Mouse (Mus musculus): ENCODE measurements at regions not wholly inside any gene's neighbourhood (a gene's known extent, or its start where the extent isn't known, plus 50 kb on each side); places are given as distances from the start of the nearest gene placed in this dataset.

DNA sequence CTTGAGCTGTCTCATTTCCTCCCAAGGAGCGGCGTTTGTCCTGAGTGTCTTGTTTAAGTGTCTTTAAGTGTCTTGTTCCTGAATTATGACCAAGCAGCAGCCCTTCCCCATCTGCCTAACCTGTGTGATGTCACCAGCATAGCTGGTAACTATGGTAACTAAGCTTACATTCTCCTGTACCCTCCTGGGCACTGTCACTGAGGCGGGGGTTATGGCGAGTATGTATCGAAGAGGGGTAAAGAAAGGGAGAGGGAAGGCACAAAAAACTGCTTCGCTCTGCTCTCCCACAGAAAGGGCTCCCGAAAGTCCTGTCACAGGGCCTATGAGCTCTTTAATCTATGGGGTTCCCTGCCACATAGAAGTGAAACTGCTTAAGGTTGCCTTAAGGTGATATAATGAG is 89.6 kb downstream of the Ppp4r2 start:
- no peak overlapping the region for H3K4me2 ChIP-seq (replicated peaks)
- 63% methylated on average over 7 of the region's 7 CpGs for WGBS

DNA sequence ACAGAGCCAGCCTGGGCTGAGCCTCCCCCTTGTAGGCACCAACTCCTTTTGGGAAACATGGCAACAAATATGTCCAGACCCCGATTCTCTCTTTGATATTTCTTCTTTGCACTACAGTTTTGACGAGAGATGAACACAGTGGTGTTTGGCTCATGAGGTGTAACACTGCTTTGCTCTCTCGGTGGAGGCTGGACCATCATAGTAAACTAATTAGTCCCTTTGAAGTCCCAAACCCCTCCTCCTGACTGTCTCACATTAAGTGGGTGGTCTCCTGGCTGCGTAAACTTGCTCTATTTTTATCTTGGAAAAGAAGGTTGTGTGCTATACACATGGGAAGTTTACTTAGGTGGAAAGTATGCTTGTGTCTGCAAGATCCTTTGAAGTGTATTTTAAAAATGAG is 90.3 kb downstream of the Ppp4r2 start:
- Histone ChIP-seq H3K27me3 (no peaks in the 10 kb centered on the region), H3K4me3 (replicated peaks) (no peak overlapping the region), H3K4me1 (no peaks in the 10 kb centered on the region), H3K27ac (replicated peaks) (no peak overlapping the region), H3K36me3 (no peaks in the 10 kb centered on the region), H3K4me2 (replicated peaks) (no peak overlapping the region), H3K9me3 (replicated peaks) (no peaks in the 10 kb centered on the region), H3K9ac (no peak overlapping the region)
- 41% methylated on average over 4 of the region's 4 CpGs for WGBS
- ATAC-seq (ENCODE audit: insufficient number of reproducible peaks, low FRiP score, low TSS enrichment, low read depth): no peak

More for the DNA sequence above, 89.6 kb downstream of the Ppp4r2 start:
- no peak for ATAC-seq (ENCODE audit: insufficient number of reproducible peaks, low FRiP score, low TSS enrichment, low read depth)
- Histone ChIP-seq H3K9ac (no peak overlapping the region), H3K4me1 (no peaks in the 10 kb centered on the region), H3K36me3 (no peaks in the 10 kb centered on the region), H3K9me3 (replicated peaks) (no peaks in the 10 kb centered on the region), H3K27me3 (no peaks in the 10 kb centered on the region), H3K4me3 (replicated peaks) (no peak overlapping the region), H3K27ac (replicated peaks) (no peak overlapping the region)

DNA sequence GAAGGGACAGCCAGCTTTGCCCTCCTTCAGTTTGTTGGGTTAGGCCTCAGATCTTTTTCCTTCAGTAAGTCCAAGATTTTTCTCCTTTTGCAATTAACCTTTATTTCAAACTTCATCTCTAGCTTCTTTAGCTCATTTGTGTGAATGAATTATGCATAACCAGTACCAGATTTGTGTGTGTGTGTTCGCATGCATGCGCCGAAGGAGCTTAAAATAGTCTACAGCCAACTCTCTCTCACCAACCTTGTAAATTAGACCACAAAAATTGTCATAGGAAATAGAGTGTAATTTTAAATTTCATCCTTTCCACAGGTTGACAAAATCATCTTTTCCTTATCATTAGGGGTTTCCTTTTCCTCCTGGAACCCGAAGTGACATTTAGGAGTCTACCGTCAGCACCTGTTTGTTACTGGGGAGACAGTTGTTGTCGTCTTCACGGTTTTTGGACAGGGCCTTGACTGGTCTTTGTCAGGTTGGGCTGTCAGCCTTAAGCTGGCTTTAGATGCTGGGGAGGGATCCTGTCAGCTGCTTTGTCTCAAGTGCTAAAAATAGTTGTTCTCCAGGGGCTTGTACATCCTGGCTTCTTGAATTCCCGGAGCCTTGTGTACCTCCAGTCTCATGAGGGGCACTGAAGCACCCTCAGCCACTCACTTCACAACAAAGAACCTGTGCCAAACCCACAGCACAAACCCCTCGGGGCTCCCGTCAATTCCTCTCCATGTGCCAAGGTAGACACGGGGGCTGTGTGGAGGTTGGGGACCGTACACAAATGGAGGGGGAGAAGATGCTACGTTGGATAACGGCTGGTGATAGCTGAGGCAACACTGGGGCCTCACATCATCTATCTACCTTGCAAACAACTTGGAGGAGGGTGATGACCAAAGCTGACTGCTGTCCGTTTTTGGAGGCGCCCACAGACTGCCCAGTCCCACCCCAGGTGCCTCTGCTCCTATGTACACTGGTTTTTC is 95.7 kb downstream of the Ppp4r2 start:
- Histone ChIP-seq H3K36me3 (no peaks in the 10 kb centered on the region), H3K27me3 (no peaks in the 10 kb centered on the region), H3K9ac (no peak overlapping the region), H3K9me3 (replicated peaks) (no peaks in the 10 kb centered on the region), H3K4me3 (replicated peaks) (no peak overlapping the region), H3K4me1 (peaks cover 23% of the 10 kb centered on the region), H3K4me2 (replicated peaks) (no peak overlapping the region), H3K27ac (replicated peaks) (peak overlapping the region; percentile 65)
- no peak for ATAC-seq (ENCODE audit: insufficient number of reproducible peaks, low FRiP score, low TSS enrichment, low read depth)
- WGBS: 49% methylated on average over 16 of the region's 16 CpGs

DNA sequence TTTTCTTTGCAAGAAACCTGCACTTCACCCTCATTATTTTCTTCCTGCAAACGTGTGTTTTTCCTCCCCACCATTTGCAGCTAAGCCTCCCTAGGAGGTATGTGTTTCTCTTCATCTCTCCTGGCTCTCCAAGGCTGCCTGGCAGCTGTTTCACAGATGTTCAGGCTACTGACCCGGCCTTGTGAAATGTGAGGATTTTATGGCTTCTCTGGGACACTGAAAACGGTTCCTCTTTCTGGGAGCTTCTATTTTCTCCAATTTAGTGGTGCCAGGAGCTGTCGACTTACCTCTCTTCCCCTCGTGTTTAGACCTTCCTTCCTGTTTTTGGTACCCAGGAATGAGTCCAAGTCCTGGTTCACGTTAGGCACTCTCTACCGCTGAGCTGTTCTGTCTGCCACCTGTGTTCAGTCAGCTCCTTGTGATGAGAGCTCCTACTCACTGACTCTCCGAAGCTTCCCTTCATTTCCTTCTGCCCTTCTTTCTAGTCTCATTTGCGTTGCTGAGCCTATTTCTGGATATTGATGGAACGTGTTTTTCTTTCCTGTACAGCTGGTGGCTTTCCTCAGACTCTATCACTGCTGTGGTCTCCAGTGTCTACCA is 96.4 kb downstream of the Ppp4r2 start:
- Histone ChIP-seq H3K27ac (replicated peaks) (peak overlapping the region; percentile 65), H3K9me3 (replicated peaks) (no peaks in the 10 kb centered on the region), H3K4me2 (replicated peaks) (no peak overlapping the region), H3K4me1 (peaks cover 23% of the 10 kb centered on the region), H3K27me3 (no peaks in the 10 kb centered on the region), H3K36me3 (no peaks in the 10 kb centered on the region), H3K4me3 (replicated peaks) (no peak overlapping the region), H3K9ac (no peak overlapping the region)
- WGBS: 16% methylated on average over 10 of the region's 10 CpGs
- peak; percentile 64 for ATAC-seq (ENCODE audit: insufficient number of reproducible peaks, low FRiP score, low TSS enrichment, low read depth)

DNA sequence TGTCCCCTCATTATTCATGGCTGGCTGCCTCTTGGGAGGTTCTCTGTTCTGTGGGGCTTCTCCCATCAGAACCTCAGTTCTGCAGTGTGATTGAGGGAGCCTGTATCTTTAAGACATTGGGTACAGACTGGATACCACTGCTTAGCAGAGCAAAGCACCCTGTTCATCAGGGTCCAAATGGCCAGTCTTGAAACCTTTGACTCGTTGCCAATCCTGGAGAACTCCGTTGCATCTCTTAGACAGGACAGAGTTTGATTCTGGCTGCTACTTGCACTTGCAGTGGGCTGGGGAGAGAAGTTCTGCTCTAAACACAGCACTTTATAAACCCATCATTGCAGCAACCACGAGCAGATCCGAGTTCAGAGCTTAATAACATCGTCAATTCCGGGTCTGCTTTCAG is 97.3 kb downstream of the Ppp4r2 start:
- Histone ChIP-seq H3K9me3 (replicated peaks) (no peaks in the 10 kb centered on the region), H3K9ac (no peak overlapping the region), H3K4me2 (replicated peaks) (no peak overlapping the region), H3K36me3 (no peaks in the 10 kb centered on the region), H3K27me3 (no peaks in the 10 kb centered on the region), H3K4me3 (replicated peaks) (no peak overlapping the region), H3K4me1 (peaks cover 23% of the 10 kb centered on the region), H3K27ac (replicated peaks) (no peak overlapping the region)
- no peak for ATAC-seq (ENCODE audit: insufficient number of reproducible peaks, low FRiP score, low TSS enrichment, low read depth)
- 83% methylated on average over 6 of the region's 6 CpGs for WGBS

DNA sequence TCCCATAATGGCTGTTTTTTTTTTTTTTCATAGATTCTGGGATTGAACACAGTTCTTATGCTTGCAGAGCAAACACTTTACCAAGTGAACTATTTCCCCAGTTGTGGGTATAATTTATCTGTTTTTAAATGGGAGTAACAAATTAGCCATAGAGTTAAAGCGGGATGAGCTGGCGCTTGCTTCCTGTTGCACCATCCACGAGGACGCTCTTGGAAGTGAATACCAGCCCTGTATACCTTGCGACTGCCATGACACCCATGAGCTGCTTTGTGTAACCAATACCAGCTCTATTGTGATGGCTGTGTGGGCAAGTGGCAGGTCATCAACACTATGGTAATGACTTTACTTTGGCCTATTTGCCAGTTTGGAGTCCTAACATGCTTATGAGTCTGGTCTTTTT is 101.0 kb downstream of the Ppp4r2 start:
- Histone ChIP-seq H3K27ac (replicated peaks) (no peak overlapping the region), H3K4me3 (replicated peaks) (no peak overlapping the region), H3K9me3 (replicated peaks) (no peaks in the 10 kb centered on the region), H3K27me3 (no peaks in the 10 kb centered on the region), H3K4me2 (replicated peaks) (no peak overlapping the region), H3K36me3 (no peaks in the 10 kb centered on the region), H3K9ac (no peak overlapping the region), H3K4me1 (peaks cover 21% of the 10 kb centered on the region)
- ATAC-seq (ENCODE audit: insufficient number of reproducible peaks, low FRiP score, low TSS enrichment, low read depth): no peak
- WGBS: 86% methylated on average over 5 of the region's 5 CpGs

DNA sequence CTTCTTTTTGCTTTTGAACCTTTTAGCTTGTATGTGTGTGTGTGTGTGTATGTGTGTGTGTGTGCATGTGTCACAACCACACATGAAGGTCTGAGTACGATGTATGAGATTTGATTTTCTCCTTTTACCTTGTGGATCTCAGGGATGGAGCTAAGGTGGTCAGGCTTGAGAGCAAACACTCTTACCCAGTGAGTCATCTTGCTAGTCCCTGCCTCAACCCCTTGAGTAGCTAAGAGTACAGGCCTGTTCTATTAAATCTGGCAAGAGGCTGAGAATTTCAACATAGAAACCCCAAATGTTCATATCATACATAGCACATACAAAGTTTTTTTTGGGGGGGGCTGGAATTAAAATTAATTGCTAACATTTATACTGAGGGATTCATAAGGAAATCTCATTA is 104.4 kb downstream of the Ppp4r2 start:
- no peak for ATAC-seq (ENCODE audit: insufficient number of reproducible peaks, low FRiP score, low TSS enrichment, low read depth)
- no peaks in the 10 kb centered on the region for H3K36me3 ChIP-seq
- no peaks in the 10 kb centered on the region for H3K9me3 ChIP-seq (replicated peaks)
- no peak overlapping the region for H3K9ac ChIP-seq
- H3K27ac ChIP-seq (replicated peaks): no peak overlapping the region
- H3K4me1 ChIP-seq: peaks cover 4% of the 10 kb centered on the region; the same call in 1 of the 2 replicates
- H3K27me3 ChIP-seq: no peaks in the 10 kb centered on the region
- no peak overlapping the region for H3K4me3 ChIP-seq (replicated peaks)
- H3K4me2 ChIP-seq (replicated peaks): no peak overlapping the region
- WGBS: 93% methylated on average over 1 of the region's 1 CpGs

DNA sequence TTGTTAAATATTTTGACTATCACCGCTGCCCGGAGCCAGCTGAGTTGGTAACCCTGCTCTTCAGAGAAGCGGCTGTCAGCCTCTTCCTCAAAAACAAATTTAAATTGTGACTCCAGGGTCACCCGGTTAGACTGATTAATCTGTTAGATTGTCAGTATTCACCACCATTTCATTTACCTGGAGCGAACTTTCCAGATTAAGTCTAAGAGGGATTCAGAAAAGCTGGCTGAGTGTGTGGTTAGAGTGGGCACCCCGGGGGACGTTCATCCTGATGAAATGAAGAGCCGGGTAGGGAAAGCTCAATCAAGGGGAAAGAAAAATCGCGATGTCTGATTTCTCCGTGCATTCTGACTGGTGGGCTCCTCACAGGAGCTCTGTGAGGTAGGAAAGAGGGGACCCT is 105.0 kb downstream of the Ppp4r2 start:
- Histone ChIP-seq H3K36me3 (no peaks in the 10 kb centered on the region), H3K27me3 (no peaks in the 10 kb centered on the region), H3K4me2 (replicated peaks) (no peak overlapping the region), H3K4me1 (peaks cover 4% of the 10 kb centered on the region; the same call in 1 of the 2 replicates), H3K27ac (replicated peaks) (no peak overlapping the region), H3K4me3 (replicated peaks) (no peak overlapping the region), H3K9me3 (replicated peaks) (no peaks in the 10 kb centered on the region), H3K9ac (no peak overlapping the region)
- no peak for ATAC-seq (ENCODE audit: insufficient number of reproducible peaks, low FRiP score, low TSS enrichment, low read depth)
- 63% methylated on average over 11 of the region's 11 CpGs for WGBS

DNA sequence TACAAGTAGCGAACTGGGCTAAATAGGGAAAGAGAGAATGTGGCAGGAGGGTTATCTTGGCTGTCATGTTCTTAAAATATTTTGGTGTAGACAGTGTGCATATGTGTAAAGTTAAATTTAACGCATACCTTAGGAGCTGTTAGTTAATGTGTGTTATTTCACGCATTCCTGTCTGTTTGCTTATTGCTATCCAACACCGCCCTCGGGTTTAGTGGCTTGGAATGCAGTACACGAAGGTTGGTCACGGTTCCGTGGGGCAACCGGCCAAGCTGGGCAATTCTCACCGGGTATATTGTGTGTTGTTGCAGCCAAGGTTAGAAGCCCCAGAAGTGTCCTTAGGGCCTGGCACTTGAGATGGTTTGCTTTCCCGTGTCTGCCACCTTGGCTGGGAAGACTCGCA is 105.6 kb downstream of the Ppp4r2 start:
- Histone ChIP-seq H3K9me3 (replicated peaks) (no peaks in the 10 kb centered on the region), H3K4me3 (replicated peaks) (no peak overlapping the region), H3K9ac (no peak overlapping the region), H3K27ac (replicated peaks) (no peak overlapping the region), H3K4me2 (replicated peaks) (no peak overlapping the region; the same call in 1 of the 2 replicates), H3K4me1 (peaks cover 4% of the 10 kb centered on the region; the same call in 1 of the 2 replicates), H3K36me3 (no peaks in the 10 kb centered on the region), H3K27me3 (no peaks in the 10 kb centered on the region)
- ATAC-seq (ENCODE audit: insufficient number of reproducible peaks, low FRiP score, low TSS enrichment, low read depth): peak; percentile 80
- WGBS: 41% methylated on average over 12 of the region's 12 CpGs

DNA sequence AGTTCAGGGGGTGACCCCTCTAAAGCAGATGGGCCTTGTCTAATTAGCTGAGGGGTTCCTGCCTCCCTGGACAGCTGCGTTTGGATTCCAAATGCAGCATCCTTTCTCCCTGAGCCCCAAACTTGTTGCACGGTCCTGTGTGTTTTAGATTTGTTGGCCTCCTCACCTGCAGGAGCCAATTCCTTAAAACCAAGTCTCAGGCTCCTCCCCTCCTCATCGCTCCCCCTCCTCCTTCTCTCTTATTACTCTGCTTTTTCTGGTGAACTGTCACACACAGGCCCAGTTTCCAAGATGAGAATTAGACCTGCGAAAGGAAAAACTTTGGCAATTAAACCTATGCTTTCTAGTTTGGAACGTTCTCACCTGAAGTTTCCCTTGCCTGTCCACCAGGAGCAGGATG is 106.3 kb downstream of the Ppp4r2 start:
- no peaks in the 10 kb centered on the region for H3K9me3 ChIP-seq (replicated peaks)
- no peak overlapping the region for H3K9ac ChIP-seq
- peaks cover 4% of the 10 kb centered on the region; the same call in 1 of the 2 replicates for H3K4me1 ChIP-seq
- no peak overlapping the region for H3K4me2 ChIP-seq (replicated peaks)
- ATAC-seq (ENCODE audit: insufficient number of reproducible peaks, low FRiP score, low TSS enrichment, low read depth): no peak
- no peak overlapping the region for H3K4me3 ChIP-seq (replicated peaks)
- no peaks in the 10 kb centered on the region for H3K27me3 ChIP-seq
- H3K27ac ChIP-seq (replicated peaks): no peak overlapping the region
- 78% methylated on average over 5 of the region's 5 CpGs for WGBS
- H3K36me3 ChIP-seq: no peaks in the 10 kb centered on the region

DNA sequence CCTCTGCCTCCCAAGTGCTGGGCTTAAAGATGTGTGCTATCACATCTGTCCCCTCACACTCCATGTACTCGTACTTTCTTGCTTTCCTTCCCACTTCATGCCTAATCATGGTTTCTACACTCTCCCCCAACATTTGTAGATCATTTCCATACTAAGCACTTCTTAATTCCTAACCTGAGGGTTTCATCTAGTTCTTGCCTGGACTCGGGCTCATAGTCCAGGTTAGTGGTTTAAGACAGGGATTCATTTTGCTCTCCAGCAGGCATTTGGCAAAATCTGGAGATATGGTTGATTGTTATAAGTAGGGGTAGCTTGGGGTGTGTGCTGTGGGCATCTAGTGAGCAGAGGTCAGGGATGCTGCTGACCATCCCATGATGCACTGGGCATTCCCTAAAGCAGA is 108.3 kb downstream of the Ppp4r2 start:
- Histone ChIP-seq H3K4me3 (replicated peaks) (no peak overlapping the region), H3K36me3 (no peaks in the 10 kb centered on the region), H3K9ac (no peak overlapping the region), H3K27ac (replicated peaks) (no peak overlapping the region), H3K9me3 (replicated peaks) (no peaks in the 10 kb centered on the region), H3K4me2 (replicated peaks) (no peak overlapping the region), H3K4me1 (peaks cover 4% of the 10 kb centered on the region; the same call in 1 of the 2 replicates), H3K27me3 (no peaks in the 10 kb centered on the region)
- ATAC-seq (ENCODE audit: insufficient number of reproducible peaks, low FRiP score, low TSS enrichment, low read depth): no peak
- 75% methylated on average over 2 of the region's 2 CpGs for whole genome bisulfite sequencing

Measured in embryonic facial prominence, embryonic 15.5 days (tissue).